Mouse (Mus musculus) CH12.LX (cell line): ENCODE measurements around the gene Il5. TPM values are rescaled to one million over a fixed set of nuclear protein-coding genes. Genes with fewer than 3 reads are reported as not detected.

Experiments used
- DNase-seq: peaks from one replicate; pipeline ENCODE4 v3.0.0-alpha.2; 2013; ENCODE audit errors: extremely low read depth
- H3K27ac ChIP-seq: 2 replicates; pipeline ENCODE4 v1.5.1; 2012; ENCODE audit warnings: low read depth, mild to moderate bottlenecking, control low read depth, moderate library complexity; ENCODE audit not compliant: insufficient read depth
- H3K27me3 ChIP-seq: replicated peaks from 2 replicates; pipeline ENCODE3; 2012; ENCODE audit warnings: inconsistent platforms
- H3K36me3 ChIP-seq, 2 experiments: replicated peaks in 1 of 2; 2 replicates each; pipeline versions ENCODE3 to v1.6.1; 2012; ENCODE audit warnings: inconsistent platforms in 1 of 2, low read length in 1 of 2, mild to moderate bottlenecking in 1 of 2, mixed read lengths in 1 of 2, moderate library complexity in 1 of 2; ENCODE audit not compliant: control insufficient read depth in 1 of 2, insufficient read depth in 1 of 2
- H3K4me1 ChIP-seq, 2 experiments: 2 replicates each; pipeline ENCODE4 v1.6.1; 2012; ENCODE audit warnings: inconsistent platforms in 1 of 2, moderate library complexity in 1 of 2; ENCODE audit not compliant: insufficient read depth in 2 of 2, control insufficient read depth in 1 of 2
- H3K4me2 ChIP-seq: 2 replicates; pipeline ENCODE4 v1.6.1; 2012; ENCODE audit warnings: low read depth, mild to moderate bottlenecking, control low read depth; ENCODE audit not compliant: poor library complexity, insufficient read depth, severe bottlenecking
- H3K4me3 ChIP-seq, 3 experiments: fragments of 150-350 bp in 1 of 3; sonication (generic) in 1 of 3; replicated peaks in 1 of 3; 2 replicates each; pipeline versions ENCODE3 to v1.5.1; 2011 to 2012; ENCODE audit warnings: low read depth in 2 of 3, low read length in 2 of 3, mild to moderate bottlenecking in 2 of 3, moderate library complexity in 2 of 3, control low read depth in 1 of 3, improper control_type of control experiment in 1 of 3, inconsistent platforms in 1 of 3, mixed read lengths in 1 of 3; ENCODE audit not compliant: poor library complexity in 1 of 3
- H3K79me2 ChIP-seq: replicated peaks from 2 replicates; pipeline ENCODE4 v1.6.1; 2012; ENCODE audit warnings: mild to moderate bottlenecking, moderate library complexity; ENCODE audit not compliant: control insufficient read depth, poor library complexity, insufficient read depth, severe bottlenecking; ENCODE audit errors: extremely low read depth
- H3K9ac ChIP-seq: 2 replicates; pipeline ENCODE4 v1.6.1; 2012; ENCODE audit warnings: low read depth, mild to moderate bottlenecking, control low read depth, moderate library complexity; ENCODE audit not compliant: insufficient read depth
- H3K9me3 ChIP-seq: replicated peaks from 2 replicates; pipeline ENCODE3; 2012; ENCODE audit warnings: low read length, inconsistent platforms, mixed read lengths
- CTCF ChIP-seq, 2 experiments: IDR thresholded peaks in 1 of 2; conservative IDR thresholded peaks in 1 of 2; 2 replicates each; pipeline ENCODE4 v1.5.1; 2011 to 2012; ENCODE audit warnings: low read depth in 2 of 2, low read length in 2 of 2, improper control_type of control experiment in 1 of 2, inconsistent platforms in 1 of 2, mild to moderate bottlenecking in 1 of 2, moderate library complexity in 1 of 2
- E2F4 ChIP-seq: IDR thresholded peaks from 2 replicates; pipeline ENCODE4 v1.6.1; 2011; ENCODE audit warnings: low read depth, low read length, improper control_type of control experiment; ENCODE audit not compliant: insufficient replicate concordance
- ELF1 ChIP-seq: IDR thresholded peaks from 2 replicates; pipeline ENCODE4 v1.6.1; 2014; ENCODE audit warnings: low read depth, mild to moderate bottlenecking, inconsistent platforms, low read length, improper control_type of control experiment
- EP300 ChIP-seq: IDR thresholded peaks from 2 replicates; pipeline ENCODE4 v1.6.1; 2011; ENCODE audit warnings: low read length, improper control_type of control experiment
- ETS1 ChIP-seq: conservative IDR thresholded peaks from 2 replicates; pipeline ENCODE4 v1.6.1; 2012; ENCODE audit warnings: low read depth, mild to moderate bottlenecking, inconsistent platforms, low read length, improper control_type of control experiment, moderate library complexity
- KAT2A ChIP-seq: IDR thresholded peaks from 2 replicates; pipeline ENCODE4 v1.6.1; 2012; ENCODE audit warnings: low read length, improper control_type of control experiment, inconsistent platforms; ENCODE audit not compliant: insufficient replicate concordance
- MAFK ChIP-seq: IDR thresholded peaks from 2 replicates; pipeline ENCODE4 v1.6.1; 2011; ENCODE audit warnings: low read length, improper control_type of control experiment; ENCODE audit not compliant: insufficient replicate concordance
- MEF2A ChIP-seq: IDR thresholded peaks from 2 replicates; pipeline ENCODE4 v1.6.1; 2014; ENCODE audit warnings: low read depth, mild to moderate bottlenecking, inconsistent platforms, low read length, improper control_type of control experiment, borderline replicate concordance
- MYC ChIP-seq: IDR thresholded peaks from 2 replicates; pipeline ENCODE4 v1.6.1; 2011; ENCODE audit warnings: low read depth, mild to moderate bottlenecking, improper control_type of control experiment, low read length
- NELFE ChIP-seq: IDR thresholded peaks from 2 replicates; pipeline ENCODE4 v1.6.1; 2011; ENCODE audit warnings: low read depth, low read length, improper control_type of control experiment
- PAX5 ChIP-seq: IDR thresholded peaks from 2 replicates; pipeline ENCODE4 v1.6.1; 2012; ENCODE audit warnings: low read length, inconsistent platforms, mixed read lengths
- RAD21 ChIP-seq: IDR thresholded peaks from 2 replicates; pipeline ENCODE4 v1.6.1; 2011; ENCODE audit warnings: low read depth, mild to moderate bottlenecking, low read length, improper control_type of control experiment, moderate library complexity
- SMC3 ChIP-seq: IDR thresholded peaks from 2 replicates; pipeline ENCODE4 v1.6.1; 2011; ENCODE audit warnings: low read depth, low read length, improper control_type of control experiment
- TBP ChIP-seq: conservative IDR thresholded peaks from 2 replicates; pipeline ENCODE4 v1.6.1; 2011; ENCODE audit warnings: low read depth, low read length, improper control_type of control experiment
- TCF12 ChIP-seq: IDR thresholded peaks from 2 replicates; pipeline ENCODE4 v1.6.1; 2014; ENCODE audit warnings: low read depth, mild to moderate bottlenecking, inconsistent platforms, low read length, improper control_type of control experiment
- USF2 ChIP-seq: conservative IDR thresholded peaks from 2 replicates; pipeline ENCODE4 v1.6.1; 2011; ENCODE audit warnings: low read depth, low read length, improper control_type of control experiment
- ZKSCAN1 ChIP-seq: IDR thresholded peaks from 2 replicates; pipeline ENCODE4 v1.6.1; 2012; ENCODE audit warnings: low read depth, inconsistent platforms, low read length, improper control_type of control experiment, borderline replicate concordance
- dilution Hi-C: fragments of 300-500 bp; cut with MboI; formaldehyde crosslinking; loops from 2 replicates; pipeline ENCODE4 v1.14.3; 2020; ENCODE audit warnings: low sequenced_read_pairs; ENCODE audit not compliant: extremely low pct_unique_long_range_greater_than_20kb, extremely low pct_ligation_motif_present
- in situ Hi-C: fragments of 300-500 bp; cut with MboI; formaldehyde crosslinking; loops from 3 replicates; pipeline ENCODE4 v1.14.3; 2019; ENCODE audit warnings: low sequenced_read_pairs, low pct_ligation_motif_present, low pct_unique_long_range_greater_than_20kb, mixed read lengths
- polyA plus RNA-seq: library from polyadenylated mRNA; unstranded; fragments of >175 nt; gene quantifications from 2 replicates; pipeline ENCODE4 v1.2.1, GENCODE M21; 2012; ENCODE audit warnings: low read depth; ENCODE audit not compliant: insufficient read length
- total RNA-seq, 2 experiments: library from RNA; depleted of rRNA; stranded (reverse); fragments of 300-350 nt in 1 of 2; fragments of >200 nt in 1 of 2; gene quantifications; 2 replicates each; pipeline ENCODE4 v1.2.3; 2012 to 2014

Il5 gene
- total and polyA plus RNA-seq, 3 experiments, result not detected

DNA sequence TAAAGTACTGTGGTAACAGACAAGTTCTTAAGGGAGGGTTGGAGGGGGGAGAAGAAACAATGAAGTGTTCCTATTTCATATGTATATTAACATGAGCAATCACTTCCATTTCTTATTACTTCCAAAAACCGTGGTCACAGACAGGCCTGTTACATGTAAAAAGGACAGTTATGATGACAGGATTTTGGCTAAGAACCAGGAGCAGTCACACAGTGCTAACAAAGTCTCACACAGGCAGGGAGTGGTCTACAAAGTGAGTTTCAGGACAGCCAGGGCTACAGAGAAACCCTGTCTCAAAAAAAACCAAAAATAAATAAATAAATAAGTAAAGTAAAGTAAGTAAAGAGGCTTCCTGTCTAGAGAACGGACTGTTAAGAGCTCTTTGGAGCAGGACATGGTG, 38.4 kb upstream of the Il5 start:
- dilution Hi-C loops, result no loop called here
- Histone ChIP-seq H3K9me3 (peaks cover 3% of the 10 kb centered on the region), H3K9ac (no peak overlapping the region), H3K4me3 (no peak overlapping the region), H3K27ac (no peak overlapping the region), H3K4me2 (no peak overlapping the region)
- TF ChIP-seq RAD21 (no peak), CTCF (conservative IDR thresholded peaks at IDR 0.05 in 1 of 2, IDR thresholded peaks at IDR 0.05 in 1 of 2; ENCODE audit: low read depth in 2 of 2, low read length in 2 of 2) (no peak), TBP (no peak), E2F4 (no peak), TCF12 (no peak), ETS1 (no peak), KAT2A (no peak), EP300 (no peak), MAFK (no peak)
- TF ChIP-seq, all 38 proteins: peak for 0
- Histone ChIP-seq H3K27me3 (no peaks in the 10 kb centered on the region), H3K36me3 (peaks cover 58 to 91% of the 10 kb centered on the region in 2 experiments), H3K4me1 (no peaks in the 10 kb centered on the region), H3K79me2 (0 out of 2 replicates have a peak, but pooled peaks cover 1% of the 10 kb centered on the region)
- no peak for DNase-seq
- in situ Hi-C loops, result no loop called here

DNA sequence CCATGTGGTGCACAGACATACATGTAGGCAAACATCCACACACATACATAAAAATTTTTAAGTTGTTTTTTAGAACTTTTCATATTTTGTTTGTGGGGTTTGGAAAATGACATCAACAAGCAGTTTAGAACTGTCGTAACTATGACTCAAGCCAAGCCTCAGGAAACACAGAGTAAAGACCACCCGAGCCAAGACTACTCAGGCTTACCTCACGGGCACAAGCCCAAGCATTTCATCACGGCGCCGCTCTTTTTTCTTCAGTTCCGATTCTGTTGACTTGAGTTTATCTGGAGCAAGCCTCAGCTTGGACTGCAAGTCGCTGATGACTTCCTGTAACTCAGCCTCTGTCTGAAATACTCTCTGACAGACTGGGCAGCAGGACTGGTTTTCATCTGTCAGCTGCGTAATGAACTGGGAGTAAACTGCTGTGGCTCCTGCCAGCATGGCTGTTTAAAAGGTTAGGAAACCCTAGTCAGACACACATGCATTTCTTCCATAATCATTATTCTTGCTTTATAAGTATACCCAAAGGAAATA, 37.5 kb upstream of the Il5 start:
- dilution Hi-C loops, result no loop called here
- H3K27me3 ChIP-seq, result no peaks in the 10 kb centered on the region
- no peak overlapping the region for H3K9ac ChIP-seq
- no peak overlapping the region for H3K4me3 ChIP-seq
- H3K79me2 ChIP-seq, result 0 out of 2 replicates have a peak, but pooled peaks cover 1% of the 10 kb centered on the region
- peaks cover 55 to 89% of the 10 kb centered on the region in 2 experiments for H3K36me3 ChIP-seq
- no peaks in the 10 kb centered on the region for H3K4me1 ChIP-seq
- in situ Hi-C loops, result no loop called here
- no peak for DNase-seq
- no peak overlapping the region for H3K27ac ChIP-seq
- no peak overlapping the region for H3K4me2 ChIP-seq
- no peak for TF ChIP-seq ZKSCAN1
- no peak for TF ChIP-seq PAX5
- TF ChIP-seq NELFE, result no peak
- no peak for TF ChIP-seq TCF12
- no peak for TF ChIP-seq MYC
- no peak for TF ChIP-seq SMC3
- TF ChIP-seq USF2, result no peak
- no peak for TF ChIP-seq TBP
- no peak for TF ChIP-seq ELF1
- TF ChIP-seq MEF2A, result no peak
- H3K9me3 ChIP-seq, result peaks cover 3% of the 10 kb centered on the region
